Mouse (Mus musculus) heart, embryonic 11.5 days (tissue): ENCODE measurements around the gene Olfml3. TPM values are rescaled to one million over a fixed set of nuclear protein-coding genes. Genes with fewer than 3 reads are reported as not detected.

ENCODE experiments used
- ATAC-seq: fragments of 200-750 bp; cut with Nextera tagmentation; replicated peaks from 2 replicates; pipeline ENCODE4 v1.8.0; 2017; ENCODE audit warnings: moderate library complexity; ENCODE audit not compliant: insufficient number of reproducible peaks, low FRiP score, low TSS enrichment
- H3K27ac ChIP-seq: fragments of 300-500 bp; sonication (generic); 2 replicates; pipeline ENCODE4 v1.5.1; 2014; ENCODE audit warnings: mild to moderate bottlenecking, low read depth, low read length
- H3K27me3 ChIP-seq: fragments of 300-500 bp; sonication (generic); 2 replicates; pipeline ENCODE4 v1.6.1; 2014; ENCODE audit warnings: mild to moderate bottlenecking, low read length, mixed read lengths; ENCODE audit not compliant: control insufficient read depth, insufficient read depth
- H3K36me3 ChIP-seq: fragments of 300-500 bp; sonication (generic); 2 replicates; pipeline ENCODE4 v1.6.1; 2014; ENCODE audit warnings: mild to moderate bottlenecking, low read length, moderate library complexity, mixed read lengths; ENCODE audit not compliant: control insufficient read depth, insufficient read depth
- H3K4me1 ChIP-seq: fragments of 300-500 bp; sonication (generic); 2 replicates; pipeline ENCODE4 v1.6.1; 2014; ENCODE audit warnings: low read length; ENCODE audit not compliant: control insufficient read depth, insufficient read depth
- H3K4me2 ChIP-seq: fragments of 300-500 bp; sonication (generic); 2 replicates; pipeline ENCODE4 v1.6.1; 2014; ENCODE audit warnings: mild to moderate bottlenecking, moderate library complexity
- H3K4me3 ChIP-seq: fragments of 300-500 bp; sonication (generic); 2 replicates; pipeline ENCODE4 v1.5.1; 2014; ENCODE audit warnings: low read depth, low read length
- H3K9ac ChIP-seq: fragments of 300-500 bp; sonication (generic); 2 replicates; pipeline ENCODE4 v1.6.1; 2014; ENCODE audit warnings: mild to moderate bottlenecking, low read depth, low read length, moderate library complexity
- H3K9me3 ChIP-seq: fragments of 300-500 bp; sonication (generic); replicated peaks from 2 replicates; pipeline ENCODE4 v1.6.1; 2016; ENCODE audit warnings: low read length; ENCODE audit not compliant: control insufficient read depth
- WGBS: fragments of 180-500 bp; shearing (Covaris S2); extraction: QIAGEN DNeasy Blood & Tissue Kit; methylation state at CpG from one replicate; pipeline ENCODE4 v1.1.7; 2014; ENCODE audit not compliant: insufficient replicate concordance; 5-methylcytosine and 5-hydroxymethylcytosine counted together
- polyA plus RNA-seq: library from polyadenylated mRNA; unstranded; fragments of >200 nt; fragmentation: Nextera tagmentation; extraction: Ambion mirVana; gene quantifications from 2 replicates; pipeline ENCODE4 v1.2.1, GENCODE M21; 2014

Olfml3 gene
- polyA plus RNA-seq, 1 experiment from 2014 or later: 21.8 TPM

- ATAC-seq: no peak
- H3K36me3 ChIP-seq: no peaks in the 10 kb centered on the region
- peak overlapping the region; percentile 25 for H3K4me3 ChIP-seq
- WGBS: 8% methylated on average over 21 of the region's 21 CpGs
- H3K4me1 ChIP-seq: 0 out of 2 replicates have a peak, but pooled peaks cover 2% of the 10 kb centered on the region
- peaks cover 4% of the 10 kb centered on the region; the same call in 1 of the 2 replicates for H3K27me3 ChIP-seq
- no peaks in the 10 kb centered on the region for H3K9me3 ChIP-seq
- peak overlapping the region; percentile 39; the same call in 1 of the 2 replicates for H3K9ac ChIP-seq
- H3K27ac ChIP-seq: no peak overlapping the region
- peak overlapping the region; percentile 55 for H3K4me2 ChIP-seq
Observed at GRCm38 (mm10) chr3:103683234-103683965, 54.4 kb downstream of the Olfml3 start.

- H3K27me3 ChIP-seq: peaks cover 4% of the 10 kb centered on the region; the same call in 1 of the 2 replicates
- no peak overlapping the region for H3K27ac ChIP-seq
- H3K4me1 ChIP-seq: 0 out of 2 replicates have a peak, but pooled peaks cover 2% of the 10 kb centered on the region
- no peak overlapping the region for H3K9ac ChIP-seq
- no peak overlapping the region for H3K4me2 ChIP-seq
- WGBS: 52% methylated on average over 4 of the region's 4 CpGs
- no peaks in the 10 kb centered on the region for H3K9me3 ChIP-seq
- H3K4me3 ChIP-seq: no peak overlapping the region
- no peaks in the 10 kb centered on the region for H3K36me3 ChIP-seq
- ATAC-seq: no peak
Observed at GRCm38 (mm10) chr3:103682473-103682872, 55.3 kb downstream of the Olfml3 start.

- Histone ChIP-seq H3K4me2 (no peak overlapping the region), H3K9ac (no peak overlapping the region), H3K4me1 (0 out of 2 replicates have a peak, but pooled peaks cover 2% of the 10 kb centered on the region), H3K27me3 (peaks cover 4% of the 10 kb centered on the region; the same call in 1 of the 2 replicates), H3K9me3 (no peaks in the 10 kb centered on the region), H3K4me3 (no peak overlapping the region), H3K27ac (no peak overlapping the region), H3K36me3 (no peaks in the 10 kb centered on the region)
- 38% methylated on average over 6 of the region's 6 CpGs for WGBS
- no peak for ATAC-seq
Observed at GRCm38 (mm10) chr3:103678811-103679210, 59.0 kb downstream of the Olfml3 start.

GRCm38 (mm10) chr3:103672716-103673115 lies 65.1 kb downstream of the Olfml3 start:
- H3K4me1 ChIP-seq: no peaks in the 10 kb centered on the region; the same call in 1 of the 2 replicates
- H3K4me3 ChIP-seq: no peak overlapping the region
- no peak overlapping the region for H3K9ac ChIP-seq
- WGBS: 15% methylated on average over 7 of the region's 7 CpGs
- no peaks in the 10 kb centered on the region for H3K27me3 ChIP-seq
- H3K27ac ChIP-seq: no peak overlapping the region
- H3K9me3 ChIP-seq: no peaks in the 10 kb centered on the region
- no peak for ATAC-seq
- no peaks in the 10 kb centered on the region for H3K36me3 ChIP-seq
- no peak overlapping the region for H3K4me2 ChIP-seq

Other genes starting within 250 kb of the Olfml3 start
- 0.18 and 0.59 TPM in 2 replicates for gene Syt6, start 162.8 kb downstream of the Olfml3 start, polyA plus RNA-seq
- gene Atg4a-ps, start 91.9 kb downstream of the Olfml3 start, polyA plus RNA-seq: 0.09 and 0.13 TPM in 2 replicates
- not detected in 2 replicates for gene Gm10964, start 1.4 kb upstream of the Olfml3 start, polyA plus RNA-seq
- 12.2 and 12.7 TPM in 2 replicates for gene Hipk1, start 53.6 kb upstream of the Olfml3 start, polyA plus RNA-seq
- gene Dclre1b, start 71.4 kb upstream of the Olfml3 start, polyA plus RNA-seq: 23.4 and 27.5 TPM in 2 replicates
- gene Ap4b1, start 71.5 kb upstream of the Olfml3 start, polyA plus RNA-seq: 17.5 and 20.4 TPM in 2 replicates
- gene Gm43064, start 71.6 kb upstream of the Olfml3 start, polyA plus RNA-seq: 0.18 and 0.19 TPM in 2 replicates
- gene Bcl2l15, start 94.6 kb upstream of the Olfml3 start, polyA plus RNA-seq: 0.36 and 0.66 TPM in 2 replicates
- 0.90 and 1.8 TPM in 2 replicates for gene Ptpn22, start 121.8 kb upstream of the Olfml3 start, polyA plus RNA-seq
- gene Rsbn1, start 176.1 kb upstream of the Olfml3 start, polyA plus RNA-seq: 7.6 and 7.9 TPM in 2 replicates
- gene Phtf1, start 230.1 kb upstream of the Olfml3 start, polyA plus RNA-seq: 18.7 and 18.9 TPM in 2 replicates